Mouse (Mus musculus): ENCODE results near the gene Trim40.
"Not testable (repeated sequence)": the region's sequence is repeated elsewhere in the genome, so short reads cannot be mapped to it uniquely, and the experiment has no call there.

Gene Trim40

DNA sequence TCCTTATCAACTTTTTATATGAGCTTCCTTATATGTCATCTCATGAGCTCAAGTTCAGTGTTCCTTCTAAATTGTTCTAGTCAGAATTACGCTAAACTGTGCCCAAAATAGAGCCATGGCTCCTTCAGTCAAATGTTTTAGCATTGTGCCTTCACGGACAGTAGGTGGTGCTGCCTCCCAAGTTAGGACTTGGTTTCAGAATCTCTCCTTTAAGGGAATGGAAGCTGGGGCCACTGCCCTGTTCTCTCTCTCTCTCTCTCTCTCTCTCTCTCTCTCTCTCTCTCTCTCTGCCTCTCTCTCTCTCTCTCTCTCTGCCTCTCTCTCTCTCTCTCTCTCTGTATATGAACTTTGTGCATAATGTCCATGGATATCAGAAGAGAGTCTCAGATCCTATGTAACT, 2.4 kb upstream of the Trim40 start:
- peak; percentile 22 to 28 for DNase-seq

DNA sequence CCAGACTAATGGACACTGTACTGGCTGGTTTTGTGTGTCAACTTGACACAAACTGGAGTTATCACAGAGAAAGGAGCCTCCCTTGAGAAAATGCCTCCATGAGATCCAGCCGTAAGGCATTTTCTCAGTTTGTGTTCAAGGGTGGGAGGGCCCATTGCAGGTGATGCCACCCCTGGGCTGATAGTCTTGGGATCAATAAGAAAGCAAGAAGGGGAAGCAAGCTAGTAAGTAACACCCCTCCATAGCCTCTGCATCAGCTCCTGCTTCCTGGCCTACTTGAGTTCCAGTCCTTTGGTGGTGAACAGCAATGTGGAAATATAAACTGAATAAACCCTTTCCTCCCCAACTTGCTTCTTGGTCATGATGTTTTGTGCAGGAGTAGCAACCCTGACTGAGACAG, 1.6 kb upstream of the Trim40 start:
- not testable (repeated sequence) for DNase-seq

DNA sequence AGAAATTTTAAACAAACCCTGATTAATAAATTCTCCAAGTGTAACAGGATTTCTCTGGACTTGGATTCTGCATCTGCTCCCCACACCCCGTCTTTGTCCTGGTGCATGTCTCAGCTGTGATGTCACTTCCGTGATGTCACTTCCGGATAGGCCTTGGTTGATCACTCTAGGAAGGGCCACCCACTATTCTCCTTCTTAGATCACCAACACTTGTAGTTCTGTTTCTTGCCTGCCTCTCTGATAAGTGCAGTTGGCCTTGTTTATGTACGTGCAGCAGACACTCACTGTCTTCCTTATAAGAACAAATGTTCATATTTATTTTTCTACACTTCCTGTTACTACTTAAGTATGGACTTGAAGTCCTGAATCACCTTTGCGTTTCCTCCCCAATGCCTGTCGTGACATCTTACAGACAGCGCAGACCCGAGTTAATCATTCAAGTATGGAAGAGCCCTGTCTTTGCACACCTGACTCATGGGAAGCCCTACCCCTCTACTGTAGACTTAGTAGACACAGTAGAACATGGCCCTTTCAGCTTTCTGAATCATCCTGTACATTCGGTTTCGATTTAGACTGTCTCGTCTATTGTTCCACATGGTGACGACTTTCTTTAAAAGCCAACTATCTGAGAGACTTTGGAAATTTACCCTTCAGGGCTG, 4.7 kb downstream of the Trim40 start:
- no peak for DNase-seq

DNA sequence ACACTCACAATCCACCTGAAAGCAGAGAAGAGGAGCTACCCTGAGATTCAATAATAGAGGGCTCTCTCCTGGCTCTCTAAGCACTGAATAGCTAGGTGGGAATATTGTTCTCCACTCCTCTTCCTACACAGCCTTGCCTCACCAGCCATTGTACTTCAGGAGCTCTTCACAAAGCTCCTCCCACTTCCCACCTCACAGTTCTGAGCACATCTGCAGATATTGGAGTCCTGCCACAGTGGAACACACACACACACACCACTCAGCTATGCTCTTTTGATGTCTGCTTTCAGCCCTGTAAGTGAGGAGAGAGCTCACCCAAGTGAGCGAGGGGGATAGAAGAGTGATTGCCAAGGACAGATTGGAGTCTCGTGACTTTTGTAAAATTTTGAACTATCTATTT, 6.6 kb downstream of the Trim40 start:
- peak in 1 of 2 experiments; percentile 28 for DNase-seq

DNA sequence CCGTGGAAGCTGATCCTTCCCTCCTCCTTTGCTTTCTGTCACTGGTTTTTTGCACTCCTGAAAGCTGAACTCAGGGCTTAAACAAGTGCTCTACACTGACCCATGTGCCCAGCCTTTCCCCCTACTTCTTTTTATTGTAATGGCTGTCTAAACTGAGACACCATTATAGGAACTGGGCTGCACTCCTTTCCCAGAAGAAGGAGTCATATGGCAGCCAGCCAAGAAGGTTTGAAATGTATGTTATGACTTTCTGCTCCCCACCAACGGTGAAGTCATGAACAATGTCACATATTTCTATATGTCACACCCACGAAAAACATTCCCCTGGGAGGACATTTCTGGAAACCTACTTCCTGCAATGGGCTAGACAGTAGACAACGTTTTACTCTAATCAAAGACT, 15.3 kb downstream of the Trim40 start:
- DNase-seq, result no peak

DNA sequence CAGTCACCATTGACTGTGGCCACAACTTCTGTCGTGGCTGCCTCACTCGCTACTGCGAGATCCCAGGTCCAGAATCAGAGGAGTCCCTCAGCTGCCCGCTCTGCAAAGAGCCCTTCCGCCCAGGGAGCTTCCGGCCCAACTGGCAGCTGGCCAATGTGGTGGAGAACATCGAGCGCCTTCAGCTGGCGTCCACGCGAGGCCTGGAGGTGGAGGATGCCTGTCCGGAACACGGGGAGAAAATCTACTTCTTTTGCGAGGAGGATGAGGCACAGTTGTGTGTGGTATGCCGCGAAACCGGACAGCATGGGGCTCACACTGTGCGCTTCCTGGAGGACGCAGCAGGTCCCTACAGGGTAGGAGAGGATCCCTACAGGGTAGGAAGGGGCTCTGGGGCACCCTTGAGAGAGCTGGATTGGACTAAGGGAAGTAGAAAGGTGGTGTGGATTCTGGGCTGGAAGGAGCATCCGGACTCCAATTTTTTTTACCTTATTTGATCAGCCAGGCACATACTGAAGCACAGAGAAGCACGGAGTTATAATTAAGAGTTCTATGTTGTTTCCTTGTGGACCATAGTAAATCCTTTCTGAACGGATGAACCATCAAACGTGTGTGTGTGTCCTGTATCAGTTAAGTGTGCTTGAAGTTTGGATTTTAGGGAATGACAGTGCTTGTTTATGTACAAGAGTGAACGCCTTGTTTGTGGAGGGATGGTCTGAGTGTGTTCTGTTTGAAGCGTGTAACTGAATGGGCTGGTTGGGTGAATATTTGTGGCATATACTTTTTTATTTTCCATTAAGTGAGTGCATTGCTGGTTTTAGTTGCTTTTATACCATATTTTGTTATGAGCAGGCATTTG, 19.7 kb downstream of the Trim40 start:
- no peak for DNase-seq

DNA sequence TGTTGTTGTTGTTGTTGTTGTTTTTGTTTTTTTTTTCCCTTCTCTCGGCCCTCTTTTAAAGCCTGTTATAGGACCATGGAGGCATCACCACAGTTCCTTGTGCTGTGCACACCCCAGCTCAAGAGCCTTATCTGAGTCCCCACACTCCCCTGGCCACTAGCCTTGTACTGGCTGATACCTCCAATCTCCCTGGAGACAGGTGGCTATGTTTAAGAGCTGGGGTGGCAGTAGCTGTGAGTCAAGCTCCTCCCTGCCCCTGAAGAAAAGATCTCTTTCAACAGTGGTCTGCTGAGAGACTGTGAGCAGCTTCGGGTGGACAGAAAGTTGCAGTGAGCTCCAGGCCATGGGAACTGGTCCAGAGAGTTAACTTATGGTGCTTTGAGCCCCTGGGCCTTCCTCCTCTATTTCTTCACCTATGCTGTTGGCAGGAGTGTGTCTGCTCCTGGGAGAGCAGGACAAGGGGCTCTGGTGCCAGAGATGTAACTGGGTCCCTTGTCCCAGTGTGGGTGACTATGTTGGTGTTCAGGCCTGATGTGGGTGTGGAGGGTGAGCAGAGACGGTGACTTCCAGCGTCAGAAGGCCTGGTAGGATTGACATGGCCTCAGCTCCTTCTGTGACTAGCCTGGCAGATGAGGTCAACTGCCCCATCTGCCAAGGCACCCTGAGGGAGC, 20.5 kb downstream of the Trim40 start, which contains the start of gene Trim10:
TSS of gene Trim10 (plus strand) at position 291 of the 671 bp plus-strand sequence.
- DNase-seq, result no peak

DNA sequence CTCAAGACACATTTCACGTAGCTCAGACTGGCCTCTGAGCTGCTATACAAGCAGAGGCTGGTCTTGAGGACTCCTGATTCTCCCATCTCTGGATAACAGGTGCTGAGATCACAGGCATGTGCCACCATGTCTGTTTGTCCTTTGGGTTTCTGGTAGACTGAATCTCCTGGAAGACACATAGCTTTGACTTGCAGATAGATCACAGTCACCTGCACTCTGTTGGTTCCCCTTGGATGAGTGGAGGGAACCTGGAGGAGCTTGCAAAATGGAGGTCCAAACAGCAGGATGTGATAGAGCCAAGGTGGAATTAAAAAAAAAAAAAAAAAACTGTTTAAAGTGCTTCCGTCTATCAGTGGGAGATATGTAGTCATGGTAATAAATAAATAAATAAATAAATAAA, 21.1 kb downstream of the Trim40 start:
- no peak for DNase-seq

DNA sequence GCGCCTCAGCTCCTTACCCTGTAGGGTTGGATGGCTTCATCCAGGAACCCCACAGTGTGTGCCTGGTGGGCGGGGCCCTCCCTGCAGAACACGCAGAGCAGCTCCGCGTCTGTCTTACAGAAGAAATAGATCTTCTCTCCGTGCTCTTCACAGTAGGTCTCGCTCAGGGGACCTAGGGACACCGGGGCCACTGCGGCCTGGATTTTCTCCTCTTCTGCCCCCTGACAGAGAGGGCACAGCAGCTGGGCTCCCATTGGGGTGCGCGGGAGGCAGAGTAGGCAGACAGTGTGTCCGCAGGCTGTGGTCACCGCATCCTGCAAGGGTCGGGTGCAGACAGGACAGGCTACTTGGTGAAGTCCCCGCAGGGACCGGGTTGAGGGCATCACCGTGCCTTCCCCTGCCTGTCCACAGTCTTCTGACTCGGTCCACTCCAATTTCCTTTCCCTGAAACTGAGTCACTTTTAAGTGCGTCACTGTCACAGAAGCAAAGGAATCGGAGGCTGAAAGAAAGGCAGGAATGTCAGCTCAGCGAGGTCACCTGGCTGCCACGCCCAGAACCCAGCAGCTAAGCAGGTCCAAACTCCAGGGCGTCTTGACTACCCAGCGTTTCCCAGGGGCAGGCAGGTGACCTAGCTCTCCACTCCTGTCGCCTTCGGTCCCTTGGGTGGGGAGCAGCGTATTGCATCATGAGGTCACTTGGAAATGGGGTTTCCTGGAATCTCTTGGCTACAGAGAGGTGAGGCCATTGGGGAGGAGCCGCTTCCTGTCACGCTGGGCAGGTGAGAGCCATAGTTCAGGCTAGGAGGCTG, 23.0 kb downstream of the Trim40 start, which contains the start of gene Trim15:
TSS of gene Trim15 (minus strand) at position 492 of the 809 bp plus-strand sequence.
- DNase-seq, result peak; percentile 30 to 62

DNA sequence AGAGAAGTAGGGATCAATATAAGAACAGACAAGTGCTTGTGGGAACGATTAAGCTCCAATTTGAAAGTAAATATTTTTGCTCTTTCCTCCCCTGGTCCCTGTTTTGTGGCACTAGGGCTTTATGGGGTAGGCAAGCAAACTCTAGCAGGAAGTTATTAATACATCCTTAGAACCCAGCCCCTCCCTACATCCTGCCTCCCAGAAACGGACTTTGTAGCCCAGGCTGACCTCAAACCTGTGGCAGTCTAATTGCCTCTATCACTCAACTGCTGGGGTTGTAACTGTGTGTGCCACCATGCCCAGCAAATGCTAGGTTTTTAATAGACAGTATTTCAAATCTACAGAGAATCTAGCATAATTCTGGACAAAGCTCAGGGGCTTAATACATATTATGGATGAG, 28.2 kb downstream of the Trim40 start:
- no peak for DNase-seq

DNA sequence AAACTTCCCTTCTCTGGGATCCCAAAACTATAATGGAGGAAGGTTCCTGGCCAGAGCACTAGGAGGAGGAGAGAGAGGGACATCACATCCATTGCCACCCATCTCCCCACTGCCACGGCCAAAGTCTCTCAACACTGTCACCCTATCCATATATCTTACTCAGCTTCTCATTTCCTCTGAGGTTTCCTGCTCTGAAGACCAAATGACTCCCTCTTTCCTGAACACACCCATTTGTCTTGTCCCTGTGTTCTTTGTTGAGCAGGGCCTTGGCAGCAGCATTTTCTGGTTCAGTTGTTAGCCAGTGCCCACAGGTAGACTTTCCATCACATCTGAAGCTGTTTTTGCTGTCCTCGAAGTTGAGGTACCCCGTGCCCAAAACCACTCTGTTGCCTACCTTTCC, 31.7 kb downstream of the Trim40 start:
- no peak for DNase-seq

DNA sequence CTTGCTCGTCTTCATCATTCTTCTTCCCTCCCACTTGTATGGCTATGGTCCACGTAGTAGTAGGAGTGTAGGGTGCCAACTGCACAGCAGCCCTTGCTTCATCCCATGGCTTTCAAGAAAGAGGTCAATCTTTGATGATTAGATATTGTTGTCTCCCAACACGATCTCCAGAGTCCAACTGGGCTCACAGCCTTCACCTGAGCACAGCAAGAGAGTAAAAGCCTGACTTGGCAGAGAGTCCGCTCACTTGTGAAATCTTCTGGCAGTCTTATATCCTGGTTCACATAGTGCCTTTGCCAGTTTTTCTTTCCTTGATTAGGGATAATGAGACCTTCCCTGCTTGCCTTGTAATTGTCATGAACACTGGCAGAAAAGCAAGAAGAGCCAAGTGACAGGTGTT, 33.7 kb downstream of the Trim40 start:
- no peak for DNase-seq

DNA sequence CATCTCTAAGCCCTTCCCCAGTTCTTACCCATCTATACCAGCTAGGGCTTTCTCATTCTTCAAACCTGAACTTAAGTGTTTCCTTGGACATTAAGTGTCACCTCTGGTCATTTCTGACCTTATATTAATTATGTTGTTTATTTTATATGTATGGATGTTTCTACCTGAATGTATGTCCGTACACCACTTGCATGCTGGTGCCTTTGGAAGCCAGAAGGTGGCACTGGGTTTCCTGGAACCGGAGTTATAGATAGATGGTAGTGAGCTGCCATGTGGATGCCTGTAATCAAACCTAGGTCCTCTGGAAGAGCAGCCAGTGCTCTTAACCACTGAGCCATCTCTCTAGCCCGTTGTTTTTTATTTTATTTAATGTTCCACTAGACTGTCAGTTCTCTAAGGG, 34.4 kb downstream of the Trim40 start:
- DNase-seq, result no peak

DNA sequence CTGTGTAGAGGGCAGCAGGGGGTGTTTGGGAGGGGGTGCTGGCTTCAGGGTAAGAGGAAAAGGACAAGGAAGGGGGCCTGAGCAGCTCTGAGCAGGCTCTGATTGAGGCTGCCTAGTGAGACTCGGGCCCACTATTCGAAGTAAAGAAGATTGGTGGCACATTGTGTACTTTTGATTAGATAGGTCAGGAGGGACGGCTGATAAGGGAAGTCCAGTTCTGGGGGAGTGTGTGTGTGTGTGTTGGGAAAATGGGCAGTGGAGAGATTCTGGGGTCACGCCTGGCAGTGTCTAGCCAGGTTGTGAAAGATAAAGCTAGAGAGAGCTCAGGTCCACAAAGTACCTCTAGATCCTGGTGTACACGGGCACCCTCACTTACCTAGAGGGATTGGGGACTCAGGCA, 38.3 kb downstream of the Trim40 start:
- no peak for DNase-seq

DNA sequence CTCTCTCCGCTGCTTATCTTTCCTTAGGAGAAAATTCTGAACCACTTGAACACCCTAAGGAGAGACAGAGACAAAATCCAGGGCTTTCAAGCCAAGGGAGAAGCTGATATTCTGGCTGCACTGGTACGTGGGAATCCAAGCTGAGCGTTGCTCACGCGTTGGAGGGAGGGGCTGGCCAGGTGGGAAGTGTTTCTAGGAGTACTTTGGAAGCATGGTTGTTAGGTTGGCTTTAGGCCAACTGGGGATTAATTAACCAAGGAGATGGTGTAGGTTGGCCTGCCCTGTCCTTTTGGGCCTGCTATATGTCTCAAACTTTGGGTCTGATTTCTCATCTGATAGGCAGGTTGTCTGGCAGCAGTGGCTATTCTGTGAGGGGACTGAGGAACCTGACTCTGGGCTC, 38.7 kb downstream of the Trim40 start:
- DNase-seq, result peak in 1 of 2 experiments; percentile 19

DNA sequence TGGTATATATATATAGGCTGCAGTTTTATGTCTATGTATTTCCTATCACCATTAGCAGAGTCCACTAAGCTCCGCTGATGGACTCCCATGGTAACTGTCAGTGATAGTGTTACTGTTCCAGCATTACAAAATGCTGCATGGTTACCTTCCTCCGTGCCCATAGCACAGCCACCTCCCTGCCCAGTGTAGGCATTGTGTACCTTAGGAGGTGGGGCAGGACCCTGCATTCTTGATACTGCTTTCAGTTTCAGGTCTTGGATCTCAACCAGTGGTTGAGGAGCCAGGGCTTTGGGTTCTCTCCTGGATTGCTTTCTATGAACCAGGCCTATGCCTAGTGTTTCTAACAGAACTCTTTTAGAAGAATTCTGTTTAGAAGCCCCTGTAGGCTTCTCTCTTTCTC, 39.9 kb downstream of the Trim40 start:
- peak; percentile 38 to 64 for DNase-seq

DNA sequence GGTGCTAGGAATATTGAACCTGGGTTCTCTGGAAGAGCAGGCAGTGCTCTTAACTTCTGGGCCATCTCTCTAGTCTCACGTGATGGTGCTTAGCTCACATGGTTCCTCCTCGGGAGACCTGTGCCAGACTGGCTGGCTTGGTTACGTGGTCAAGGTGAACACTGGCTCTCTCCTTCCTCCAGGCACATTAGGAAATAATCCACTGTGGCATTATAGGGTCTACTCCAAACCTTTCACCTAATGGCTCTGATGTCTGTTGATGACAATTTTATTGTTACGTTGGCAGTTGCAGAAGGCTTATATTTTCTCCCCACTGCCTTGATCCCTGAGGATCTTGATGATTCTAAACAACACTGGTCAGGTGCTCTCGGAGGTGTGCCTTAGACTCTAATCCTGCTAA, 41.0 kb downstream of the Trim40 start:
- DNase-seq, result no peak

DNA sequence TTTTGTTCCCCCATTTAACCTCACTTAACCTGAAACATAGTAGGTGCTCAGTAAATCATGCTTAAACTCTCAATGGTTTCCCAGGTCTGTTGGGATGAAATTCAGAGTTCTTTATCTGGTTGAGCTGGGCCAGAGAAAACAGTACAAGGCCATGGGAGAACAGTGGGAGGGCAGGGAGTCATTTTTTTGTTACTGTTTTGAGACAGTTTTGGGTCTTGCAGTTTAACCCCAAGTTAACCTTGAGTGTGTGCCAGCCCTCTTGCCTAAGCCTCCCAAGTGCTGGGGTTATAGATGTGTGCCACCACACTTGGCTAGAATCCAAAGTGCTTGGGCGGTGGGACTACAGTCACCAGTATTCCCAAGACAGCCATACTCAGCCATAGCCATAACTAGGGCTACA, 45.2 kb downstream of the Trim40 start:
- no peak for DNase-seq

DNA sequence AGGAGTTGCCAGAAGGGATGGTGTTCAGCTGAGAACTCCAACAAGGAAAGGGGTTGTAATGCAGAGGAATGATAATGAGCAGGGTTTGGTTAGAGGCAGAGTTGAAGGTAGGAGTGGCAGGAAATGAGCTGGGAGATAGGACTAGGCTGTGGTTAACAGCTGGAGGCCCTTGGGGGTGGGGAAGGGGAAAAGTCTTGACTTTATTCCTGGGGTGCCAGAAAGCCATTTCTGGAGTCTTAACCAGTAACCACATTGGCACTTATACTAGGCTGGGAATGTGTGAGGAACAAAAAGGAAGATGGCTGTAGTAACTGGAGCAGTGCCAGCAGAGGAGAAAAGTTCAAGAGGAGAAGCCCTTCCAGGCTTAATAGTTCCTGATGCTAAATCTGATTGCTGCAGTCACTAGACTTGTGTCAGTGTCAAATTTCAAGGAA, 45.6 kb downstream of the Trim40 start:
- DNase-seq, result no peak

DNA sequence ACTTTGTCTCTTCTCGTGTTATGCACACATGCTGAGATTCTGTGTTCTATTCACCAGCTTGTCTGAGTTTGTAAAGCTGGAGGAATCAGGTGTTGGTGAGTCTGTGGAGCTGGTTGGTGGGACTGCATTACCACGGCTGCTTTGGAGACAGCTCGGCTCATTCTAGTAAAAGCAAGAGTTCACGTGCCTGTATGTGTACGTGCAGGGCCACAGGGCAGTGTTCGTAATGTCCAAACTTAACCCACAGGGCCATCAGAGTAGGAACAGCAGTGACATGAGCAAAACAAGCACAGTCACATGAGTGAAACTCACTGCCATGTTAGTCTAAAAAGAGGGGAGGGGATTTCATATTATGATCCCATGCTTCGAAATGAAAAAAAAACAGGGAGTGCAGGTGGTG, 46.2 kb downstream of the Trim40 start:
- DNase-seq, result no peak

DNA sequence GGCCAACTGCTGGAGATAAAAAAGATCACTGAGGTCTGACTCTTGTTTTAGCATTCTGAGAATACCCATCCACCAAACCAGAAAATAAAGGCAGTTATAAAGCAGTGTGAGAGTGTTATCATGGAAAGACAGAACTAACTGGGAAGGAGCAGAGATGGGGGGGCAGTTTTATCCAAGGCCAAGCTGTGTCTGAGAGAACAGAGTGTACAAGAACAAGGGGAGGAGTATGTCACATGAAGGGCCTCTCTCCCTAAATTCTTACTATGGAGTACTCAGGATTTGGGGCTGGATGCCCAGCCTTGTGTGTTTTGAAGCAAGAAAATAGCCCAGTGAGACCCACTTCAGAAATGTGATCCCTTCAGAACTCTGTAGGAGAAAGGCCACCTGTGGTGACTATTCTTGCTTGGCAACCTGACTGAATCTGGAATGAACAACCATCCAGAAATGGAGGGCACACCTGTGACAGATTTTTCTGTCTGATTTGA, 48.9 kb downstream of the Trim40 start:
- peak in 1 of 2 experiments; percentile 7 for DNase-seq

DNA sequence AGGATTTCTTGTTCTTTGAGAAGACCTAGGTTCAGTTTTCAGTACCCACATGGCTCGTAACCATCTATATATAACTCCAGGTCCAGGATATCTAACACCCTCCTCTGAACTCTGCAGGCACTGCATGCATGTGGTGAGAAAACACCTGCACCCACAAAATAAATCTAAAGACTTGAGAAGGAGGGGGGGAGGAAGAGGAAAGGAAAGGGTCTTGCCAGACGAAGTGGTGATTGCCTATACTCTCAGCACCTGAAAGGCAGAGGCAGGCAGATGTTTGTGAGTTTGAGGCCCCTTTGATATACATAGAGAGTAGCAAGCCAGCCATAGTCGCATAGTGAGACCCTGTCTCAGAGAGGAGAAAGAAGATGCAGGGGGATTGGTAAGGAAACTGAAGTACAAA, 50.0 kb downstream of the Trim40 start:
- no peak for DNase-seq

DNA sequence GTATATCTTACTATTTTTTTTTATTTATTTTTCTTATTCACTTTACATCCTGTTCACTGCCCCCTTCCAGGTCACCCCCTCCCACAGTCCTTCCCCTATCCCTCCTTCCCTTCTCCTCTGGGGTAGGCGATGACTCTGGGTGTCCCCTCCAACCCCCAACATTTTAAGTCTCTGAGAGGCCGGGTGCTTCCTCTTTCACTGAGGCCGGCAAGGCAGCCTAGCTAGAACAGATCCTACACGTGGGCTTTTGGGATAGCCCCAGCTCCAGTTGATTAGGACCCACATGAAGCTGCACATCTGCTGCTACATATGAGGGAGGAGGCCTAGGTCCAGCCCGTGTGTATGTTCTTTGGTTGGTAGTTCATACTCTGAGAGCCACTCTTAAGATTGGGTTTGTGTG, 50.9 kb downstream of the Trim40 start:
- no peak for DNase-seq
